Mouse (Mus musculus) left cerebral cortex, adult 2 months (tissue): ENCODE results near the gene Ttc37. TPM values are rescaled to one million over a fixed set of nuclear protein-coding genes. Genes with fewer than 3 reads are reported as not detected.

ENCODE experiments used
- DNase-seq, 2 experiments: peaks; one replicate each; pipeline ENCODE4 v3.0.0; 2021 to 2022; ENCODE audit warnings: low spot score in 2 of 2, mixed read lengths in 1 of 2; ENCODE audit errors: extremely low spot score in 1 of 2
- H3K27ac ChIP-seq: fragments of 200-600 bp; 2 replicates; pipeline ENCODE4 v1.8.1; 2022
- H3K4me3 ChIP-seq: fragments of 200-600 bp; 2 replicates; pipeline ENCODE4 v1.8.1; 2022
- CTCF ChIP-seq: fragments of 200-600 bp; IDR thresholded peaks from 2 replicates; pipeline ENCODE4 v1.8.1; 2022; ENCODE audit warnings: antibody characterized with exemption, mild to moderate bottlenecking, moderate library complexity
- intact Hi-C: fragments of 180-260 bp; cut with DNase I; formaldehyde crosslinking; loops from one replicate; pipeline ENCODE4 v1.15.1; 2025
- long read RNA-seq, 2 experiments: library from polyadenylated mRNA; stranded (forward); transcript quantifications; one replicate each; pipeline ENCODE4 v2.0.0; 2021; ENCODE audit warnings: borderline mapping rate in 2 of 2
- total RNA-seq, 2 experiments: library from RNA; stranded (reverse); gene quantifications; 2 replicates each; pipeline ENCODE4 v1.2.3; 2021

Ttc37 gene
- 10 to 100 TPM; 18.6 to 19.6 TPM for total RNA-seq
- long read RNA-seq, experiment 1, full-length matches to known transcripts: 4 of 14 reads
- long read RNA-seq, experiment 1, partial matches to known transcripts: 3 of 14 reads
- long read RNA-seq, experiment 1, other reads (novel, unspliced or antisense): 7 of 14 reads
- long read RNA-seq, experiment 2, full-length matches to known transcripts: 3 of 16 reads
- long read RNA-seq, experiment 2, partial matches to known transcripts: 6 of 16 reads
- long read RNA-seq, experiment 2, other reads (novel, unspliced or antisense): 7 of 16 reads

GRCm38 (mm10) chr13:76098493-76099303 is at the start of gene Ttc37, which contains the start of gene Arsk:
Ttc37 (plus strand) TSS chr13:76098734.
Arsk (minus strand) TSS chr13:76098660.
- no peak for TF ChIP-seq CTCF
- peak; percentile 91 to 92 for DNase-seq
- Histone ChIP-seq H3K27ac (peak within 1 kb of the TSS; percentile 86), H3K4me3 (peak within 1 kb of the TSS; percentile 94)
- intact Hi-C loops: loop anchor here (5.0 kb wide), 1 partner anchor 156 kb away; the partner anchor contains the start of gene Rhobtb3

DNA sequence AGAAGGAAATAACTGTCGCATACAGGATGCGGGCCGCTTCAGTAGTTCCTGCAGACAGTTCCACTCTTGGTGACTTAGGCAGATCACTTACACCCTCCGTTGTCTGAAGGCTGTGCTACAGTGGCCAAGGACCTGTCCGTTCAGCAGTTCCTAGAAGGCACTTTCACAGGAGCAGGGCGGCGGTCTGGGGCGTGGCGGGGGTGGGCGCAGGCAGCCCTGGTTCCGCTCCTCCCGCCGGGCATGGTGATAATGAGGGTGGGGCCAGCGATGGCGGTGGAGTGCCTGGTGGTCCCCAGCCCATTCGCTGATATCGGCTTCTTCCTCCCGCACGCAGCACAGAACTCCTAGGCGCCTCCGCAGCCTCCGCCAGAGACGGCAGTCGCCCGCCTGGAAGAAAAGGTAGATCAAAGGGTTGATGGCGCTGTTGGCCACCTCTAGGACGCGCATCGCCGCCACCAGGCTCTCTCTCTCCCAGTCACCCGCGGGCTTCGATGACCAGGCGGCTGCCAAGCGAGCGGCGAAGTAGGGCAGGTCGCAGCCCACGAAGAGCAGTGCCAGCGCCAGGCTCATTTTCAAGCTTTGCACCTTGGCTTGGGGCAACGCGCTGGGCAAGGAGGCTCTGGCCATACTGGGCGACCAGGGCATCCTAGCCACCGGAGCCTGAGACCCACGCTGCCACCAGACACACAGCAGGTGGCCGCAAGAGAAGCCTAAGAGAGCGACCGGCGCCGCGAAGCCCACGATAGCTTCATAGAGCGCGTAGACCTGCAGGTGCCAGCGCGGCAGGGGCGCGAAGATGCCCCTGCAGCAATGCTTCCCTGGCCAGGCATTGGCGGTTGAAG is 42.9 kb upstream of the Ttc37 start:
- TF ChIP-seq CTCF: no peak

GRCm38 (mm10) chr13:76056261-76056724 is 42.2 kb upstream of the Ttc37 start:
- Histone ChIP-seq H3K27ac (peak overlapping the region; percentile 82), H3K4me3 (peak overlapping the region; percentile 66)
- peak; percentile 80 for DNase-seq
- peak; percentile 21 for TF ChIP-seq CTCF
- intact Hi-C loops: loop anchor here (1.0 kb wide), 1 partner anchor 38 kb away; the partner anchor contains the start of gene Rfesd

More for the DNA sequence above, 42.9 kb upstream of the Ttc37 start:
- DNase-seq: peak; percentile 31 to 50
- intact Hi-C loops: loop anchor here (1.0 kb wide), 1 partner anchor 37 kb away; the partner anchor contains the start of gene Rfesd
- peak overlapping the region; percentile 82 for H3K27ac ChIP-seq
- peak overlapping the region; percentile 66 for H3K4me3 ChIP-seq

DNA sequence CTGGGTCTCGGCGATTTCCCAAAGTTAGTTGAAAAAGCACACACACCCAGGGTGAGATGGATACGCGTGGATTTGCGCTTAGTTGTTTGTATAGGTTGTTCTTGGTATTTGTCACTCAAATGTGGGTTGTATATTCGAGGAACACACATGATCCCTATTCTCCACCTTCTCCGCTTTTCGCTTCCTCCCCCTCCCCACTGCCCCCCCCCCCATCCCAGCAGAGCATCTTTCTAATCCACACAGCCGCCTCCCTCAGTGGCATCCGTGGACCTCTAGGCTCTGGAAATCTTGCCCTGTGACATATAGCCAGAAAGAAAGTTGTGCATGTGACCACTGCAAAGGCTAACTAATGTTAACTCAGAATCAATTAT is 41.7 kb upstream of the Ttc37 start, which contains the start of gene Gpr150:
Gene Gpr150 (minus strand): TSS at position 101 of the 371 bp plus-strand sequence.
- Histone ChIP-seq H3K4me3 (peak within 1 kb of the TSS; percentile 66), H3K27ac (peak within 1 kb of the TSS; percentile 82)
- no peak for TF ChIP-seq CTCF
- intact Hi-C loops: loop anchor here (1.0 kb wide), 1 partner anchor 39 kb away; the partner anchor contains the start of gene Rfesd
- DNase-seq: no peak

DNA sequence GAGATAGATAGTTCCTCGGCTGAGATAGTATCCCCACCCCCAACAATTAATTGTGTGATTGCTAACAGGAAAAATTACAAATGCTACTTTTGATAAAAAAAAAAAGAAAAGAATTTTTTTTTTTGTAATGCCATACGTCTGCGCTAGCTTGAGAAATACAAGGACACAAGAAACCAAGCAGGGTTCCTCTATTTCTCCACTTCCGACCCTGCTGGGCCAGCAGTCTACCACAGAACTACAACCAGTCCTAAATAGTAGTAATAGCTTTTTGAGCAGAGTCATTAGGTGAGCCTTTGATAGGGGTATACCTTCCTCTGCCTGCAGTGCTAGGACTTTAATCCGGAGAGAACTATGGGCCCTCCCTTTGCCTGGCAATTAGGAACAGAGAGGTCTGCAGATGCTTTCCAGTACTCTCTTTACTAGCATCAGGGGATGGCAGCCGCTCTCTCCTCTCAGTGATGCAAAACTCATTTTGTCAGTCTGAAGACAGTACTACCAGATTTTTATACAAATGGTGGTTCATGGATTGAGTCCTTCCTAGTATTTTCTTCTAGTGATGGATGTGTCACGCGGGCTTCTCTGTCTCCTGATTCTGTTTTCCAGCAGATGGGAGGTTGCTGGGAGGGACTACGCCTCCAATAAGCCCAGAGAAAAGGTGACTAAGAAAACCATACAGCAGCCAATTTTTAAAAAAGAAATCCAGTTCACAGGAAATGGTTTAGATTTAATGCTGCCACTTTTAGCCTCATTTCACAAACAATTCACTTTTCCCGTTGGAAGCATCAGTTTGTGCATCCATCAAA is 41.1 kb upstream of the Ttc37 start:
- peak overlapping the region; percentile 48 for H3K27ac ChIP-seq
- H3K4me3 ChIP-seq: no peak overlapping the region
- intact Hi-C loops: no loop called here
- peak in 1 of 2 experiments; percentile 20 for DNase-seq
- no peak for TF ChIP-seq CTCF

DNA sequence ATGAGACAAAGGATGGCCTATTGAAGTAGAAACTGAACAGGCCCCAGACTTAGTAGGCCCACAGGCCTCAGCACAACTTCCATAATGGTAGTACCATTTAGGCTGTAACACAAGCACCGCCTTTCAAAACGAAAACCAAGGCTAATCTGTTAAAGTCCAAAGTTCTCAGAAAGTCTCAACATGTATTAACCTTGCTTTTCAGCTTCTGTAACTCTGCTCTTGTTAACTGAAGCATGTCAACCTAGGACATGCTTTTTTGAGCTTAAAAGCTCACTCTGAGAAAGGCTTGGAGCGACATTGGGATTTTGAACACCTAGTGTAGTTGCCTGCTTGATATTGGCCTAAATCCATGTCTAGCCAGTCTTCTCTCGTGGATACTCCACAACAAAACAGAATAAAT is 38.9 kb upstream of the Ttc37 start:
- DNase-seq: no peak
- intact Hi-C loops: no loop called here
- TF ChIP-seq CTCF: no peak
- no peak overlapping the region for H3K4me3 ChIP-seq
- H3K27ac ChIP-seq: no peak overlapping the region

DNA sequence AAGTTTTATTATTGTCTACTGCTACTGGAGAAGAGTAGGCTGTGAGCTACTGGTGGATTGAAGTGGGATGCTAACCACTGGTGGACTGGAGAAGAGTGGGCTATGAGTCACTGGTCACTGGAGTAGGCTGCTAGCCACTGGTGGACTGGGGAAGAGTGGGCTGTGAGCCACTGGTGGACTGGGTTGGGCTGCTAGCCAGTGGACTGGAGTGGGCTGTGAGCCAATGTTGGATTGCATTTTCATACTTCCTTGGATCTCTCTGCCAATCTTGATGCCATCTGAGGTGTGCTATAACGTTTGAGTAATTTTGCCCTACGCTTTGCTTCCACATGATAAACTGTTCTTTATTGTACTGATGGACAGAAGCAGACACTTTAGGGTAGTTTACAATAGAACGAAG is 36.4 kb upstream of the Ttc37 start:
- no peak overlapping the region for H3K27ac ChIP-seq
- no peak for TF ChIP-seq CTCF
- intact Hi-C loops: no loop called here
- no peak overlapping the region for H3K4me3 ChIP-seq
- no peak for DNase-seq

GRCm38 (mm10) chr13:76062569-76062968 is 36.0 kb upstream of the Ttc37 start:
- Histone ChIP-seq H3K4me3 (no peak overlapping the region), H3K27ac (no peak overlapping the region)
- DNase-seq: no peak
- no peak for TF ChIP-seq CTCF
- intact Hi-C loops: no loop called here

DNA sequence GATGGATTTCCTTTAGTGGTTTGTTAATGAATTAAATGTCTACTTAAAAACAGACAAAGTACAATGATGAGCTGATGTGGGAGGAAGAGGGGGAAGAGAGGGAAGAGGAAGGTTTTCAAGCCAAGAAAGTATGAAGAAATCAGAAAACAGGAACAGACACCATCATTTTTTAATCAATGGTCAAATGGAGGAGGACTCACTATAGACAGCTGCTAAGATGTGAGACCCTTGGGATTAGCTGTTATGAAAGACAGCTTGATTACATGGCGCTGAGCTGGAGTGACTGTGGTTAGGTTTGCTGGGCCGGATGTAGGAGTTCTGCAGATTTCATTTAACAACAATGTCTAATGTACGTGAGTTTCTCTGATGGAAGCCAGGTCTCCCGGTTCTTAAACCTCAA is 35.0 kb upstream of the Ttc37 start:
- H3K4me3 ChIP-seq: no peak overlapping the region
- intact Hi-C loops: no loop called here
- no peak overlapping the region for H3K27ac ChIP-seq
- TF ChIP-seq CTCF: no peak
- DNase-seq: no peak

- no peak overlapping the region for H3K27ac ChIP-seq
- intact Hi-C loops: no loop called here
- H3K4me3 ChIP-seq: no peak overlapping the region
- DNase-seq: no peak
- TF ChIP-seq CTCF: no peak
Observed at GRCm38 (mm10) chr13:76064363-76064945, 34.1 kb upstream of the Ttc37 start.
